Mouse (Mus musculus): ENCODE data around the gene Robo1. TPM values are rescaled to one million over a fixed set of nuclear protein-coding genes. Genes with fewer than 3 reads are reported as not detected.
A peak's percentile ranks its signal among the peaks of the same experiment; 100 is the strongest.

Robo1 gene
- polyA plus RNA-seq, 1 experiment from 2014 or later, result 91.8 TPM

GRCm38 (mm10) chr16:72874934-72875732, 567.0 kb downstream of the Robo1 start:
- H3K27ac ChIP-seq (replicated peaks; ENCODE audit: low read depth, low read length), result peak overlapping the region; percentile 69
- H3K4me3 ChIP-seq (replicated peaks; ENCODE audit: low read depth, low read length), result no peak overlapping the region
- ATAC-seq (ENCODE audit: low FRiP score, low TSS enrichment) (peak; percentile 67), DNase-seq (peak; percentile 76)
- H3K9ac ChIP-seq (replicated peaks; ENCODE audit: low read length), result no peak overlapping the region
- H3K36me3 ChIP-seq (ENCODE audit: control insufficient read depth, insufficient read depth, low read length), result no peaks in the 10 kb centered on the region
- no peak overlapping the region for H3K4me2 ChIP-seq (ENCODE audit: low read length)
- no peaks in the 10 kb centered on the region for H3K9me3 ChIP-seq (ENCODE audit: control insufficient read depth, low read length)
- peaks cover 8% of the 10 kb centered on the region; the same call in 1 of the 2 replicates for H3K4me1 ChIP-seq (ENCODE audit: control insufficient read depth, insufficient read depth, low read length)
- no peaks in the 10 kb centered on the region for H3K27me3 ChIP-seq (ENCODE audit: control insufficient read depth, insufficient read depth, low read length)
- WGBS, result 57% methylated on average over 8 of the region's 8 CpGs

GRCm38 (mm10) chr16:72888108-72888507, 580.0 kb downstream of the Robo1 start:
- Histone ChIP-seq H3K27me3 (ENCODE audit: control insufficient read depth, insufficient read depth, low read length) (no peaks in the 10 kb centered on the region), H3K9me3 (ENCODE audit: control insufficient read depth, low read length) (no peaks in the 10 kb centered on the region)
- peak; percentile 82; the same call in 1 of the 2 replicates for ATAC-seq (ENCODE audit: low FRiP score, low TSS enrichment)

GRCm38 (mm10) chr16:72889401-72889800, 581.3 kb downstream of the Robo1 start:
- ATAC-seq (ENCODE audit: low FRiP score, low TSS enrichment), result no peak
- 58% methylated on average over 9 of the region's 9 CpGs for WGBS
- 0 out of 2 replicates have a peak overlapping the region, but pooled peaks have one; percentile 13 for H3K27ac ChIP-seq (replicated peaks; ENCODE audit: low read depth, low read length)
- no peak overlapping the region for H3K4me2 ChIP-seq (ENCODE audit: low read length)
- no peak overlapping the region for H3K4me3 ChIP-seq (replicated peaks; ENCODE audit: low read depth, low read length)
- H3K27me3 ChIP-seq (ENCODE audit: control insufficient read depth, insufficient read depth, low read length), result no peaks in the 10 kb centered on the region
- H3K9ac ChIP-seq (replicated peaks; ENCODE audit: low read length), result no peak overlapping the region
- H3K36me3 ChIP-seq (ENCODE audit: control insufficient read depth, insufficient read depth, low read length), result no peaks in the 10 kb centered on the region
- peaks cover 23% of the 10 kb centered on the region; the same call in 1 of the 2 replicates for H3K4me1 ChIP-seq (ENCODE audit: control insufficient read depth, insufficient read depth, low read length)
- DNase-seq, result no peak
- no peaks in the 10 kb centered on the region for H3K9me3 ChIP-seq (ENCODE audit: control insufficient read depth, low read length)

More at GRCm38 (mm10) chr16:72888108-72888507, 580.0 kb downstream of the Robo1 start:
- Histone ChIP-seq H3K9ac (replicated peaks; ENCODE audit: low read length) (no peak overlapping the region), H3K4me1 (ENCODE audit: control insufficient read depth, insufficient read depth, low read length) (peaks cover 23% of the 10 kb centered on the region; the same call in 1 of the 2 replicates), H3K4me2 (ENCODE audit: low read length) (peak overlapping the region; percentile 23), H3K36me3 (ENCODE audit: control insufficient read depth, insufficient read depth, low read length) (no peaks in the 10 kb centered on the region), H3K27ac (replicated peaks; ENCODE audit: low read depth, low read length) (no peak overlapping the region), H3K4me3 (replicated peaks; ENCODE audit: low read depth, low read length) (no peak overlapping the region)
- WGBS, result 9% methylated on average over 7 of the region's 7 CpGs
- DNase-seq, result peak; percentile 73

- H3K27me3 ChIP-seq (ENCODE audit: control insufficient read depth, insufficient read depth, low read length), result no peaks in the 10 kb centered on the region
- ATAC-seq (ENCODE audit: low FRiP score, low TSS enrichment) (no peak), DNase-seq (no peak)
- H3K36me3 ChIP-seq (ENCODE audit: control insufficient read depth, insufficient read depth, low read length), result no peaks in the 10 kb centered on the region
- WGBS, result 85% methylated on average over 11 of the region's 11 CpGs
- no peak overlapping the region for H3K4me3 ChIP-seq (replicated peaks; ENCODE audit: low read depth, low read length)
- no peak overlapping the region for H3K4me2 ChIP-seq (ENCODE audit: low read length)
- H3K27ac ChIP-seq (replicated peaks; ENCODE audit: low read depth, low read length), result no peak overlapping the region
- no peaks in the 10 kb centered on the region for H3K4me1 ChIP-seq (ENCODE audit: control insufficient read depth, insufficient read depth, low read length)
- no peaks in the 10 kb centered on the region for H3K9me3 ChIP-seq (ENCODE audit: control insufficient read depth, low read length)
- H3K9ac ChIP-seq (replicated peaks; ENCODE audit: low read length), result no peak overlapping the region
Measured at GRCm38 (mm10) chr16:72897125-72897524, 589.0 kb downstream of the Robo1 start.

- Histone ChIP-seq H3K4me3 (replicated peaks; ENCODE audit: low read depth, low read length) (no peak overlapping the region), H3K27me3 (ENCODE audit: control insufficient read depth, insufficient read depth, low read length) (no peaks in the 10 kb centered on the region), H3K9ac (replicated peaks; ENCODE audit: low read length) (no peak overlapping the region), H3K4me2 (ENCODE audit: low read length) (no peak overlapping the region), H3K4me1 (ENCODE audit: control insufficient read depth, insufficient read depth, low read length) (no peaks in the 10 kb centered on the region), H3K9me3 (ENCODE audit: control insufficient read depth, low read length) (no peaks in the 10 kb centered on the region), H3K27ac (replicated peaks; ENCODE audit: low read depth, low read length) (no peak overlapping the region), H3K36me3 (ENCODE audit: control insufficient read depth, insufficient read depth, low read length) (0 out of 2 replicates have a peak, but pooled peaks cover 4% of the 10 kb centered on the region)
- WGBS, result 89% methylated on average over 2 of the region's 2 CpGs
- ATAC-seq (ENCODE audit: low FRiP score, low TSS enrichment) (no peak), DNase-seq (no peak)
Measured at GRCm38 (mm10) chr16:72908895-72909294, 600.8 kb downstream of the Robo1 start.

GRCm38 (mm10) chr16:72913134-72913533, 605.0 kb downstream of the Robo1 start:
- Histone ChIP-seq H3K4me3 (replicated peaks; ENCODE audit: low read depth, low read length) (no peak overlapping the region), H3K27ac (replicated peaks; ENCODE audit: low read depth, low read length) (no peak overlapping the region), H3K36me3 (ENCODE audit: control insufficient read depth, insufficient read depth, low read length) (no peaks in the 10 kb centered on the region), H3K4me2 (ENCODE audit: low read length) (no peak overlapping the region), H3K9ac (replicated peaks; ENCODE audit: low read length) (no peak overlapping the region), H3K27me3 (ENCODE audit: control insufficient read depth, insufficient read depth, low read length) (no peaks in the 10 kb centered on the region), H3K4me1 (ENCODE audit: control insufficient read depth, insufficient read depth, low read length) (0 out of 2 replicates have a peak, but pooled peaks cover 4% of the 10 kb centered on the region), H3K9me3 (ENCODE audit: control insufficient read depth, low read length) (no peaks in the 10 kb centered on the region)
- ATAC-seq (ENCODE audit: low FRiP score, low TSS enrichment) (no peak), DNase-seq (peak; percentile 66)
- 50% methylated on average over 5 of the region's 5 CpGs for WGBS

GRCm38 (mm10) chr16:72914068-72914630, 606.0 kb downstream of the Robo1 start:
- DNase-seq (peak; percentile 39), ATAC-seq (ENCODE audit: low FRiP score, low TSS enrichment) (peak; percentile 6; the same call in 1 of the 2 replicates)
- no peak overlapping the region for H3K9ac ChIP-seq (replicated peaks; ENCODE audit: low read length)
- no peaks in the 10 kb centered on the region for H3K27me3 ChIP-seq (ENCODE audit: control insufficient read depth, insufficient read depth, low read length)
- no peaks in the 10 kb centered on the region for H3K36me3 ChIP-seq (ENCODE audit: control insufficient read depth, insufficient read depth, low read length)
- H3K4me3 ChIP-seq (replicated peaks; ENCODE audit: low read depth, low read length), result no peak overlapping the region
- H3K27ac ChIP-seq (replicated peaks; ENCODE audit: low read depth, low read length), result no peak overlapping the region
- H3K9me3 ChIP-seq (ENCODE audit: control insufficient read depth, low read length), result no peaks in the 10 kb centered on the region
- WGBS, result 60% methylated on average over 4 of the region's 4 CpGs
- H3K4me1 ChIP-seq (ENCODE audit: control insufficient read depth, insufficient read depth, low read length), result 0 out of 2 replicates have a peak, but pooled peaks cover 4% of the 10 kb centered on the region
- H3K4me2 ChIP-seq (ENCODE audit: low read length), result no peak overlapping the region

- DNase-seq (no peak), ATAC-seq (ENCODE audit: low FRiP score, low TSS enrichment) (no peak)
- H3K27me3 ChIP-seq (ENCODE audit: control insufficient read depth, insufficient read depth, low read length), result no peaks in the 10 kb centered on the region
- no peak overlapping the region for H3K9ac ChIP-seq (replicated peaks; ENCODE audit: low read length)
- no peak overlapping the region for H3K4me2 ChIP-seq (ENCODE audit: low read length)
- no peaks in the 10 kb centered on the region for H3K36me3 ChIP-seq (ENCODE audit: control insufficient read depth, insufficient read depth, low read length)
- H3K9me3 ChIP-seq (ENCODE audit: control insufficient read depth, low read length), result no peaks in the 10 kb centered on the region
- WGBS, result 87% methylated on average over 3 of the region's 3 CpGs
- no peak overlapping the region for H3K27ac ChIP-seq (replicated peaks; ENCODE audit: low read depth, low read length)
- no peak overlapping the region for H3K4me3 ChIP-seq (replicated peaks; ENCODE audit: low read depth, low read length)
- peaks cover 26% of the 10 kb centered on the region for H3K4me1 ChIP-seq (ENCODE audit: control insufficient read depth, insufficient read depth, low read length)
Measured at GRCm38 (mm10) chr16:72920013-72920412, 611.9 kb downstream of the Robo1 start.

Measured in midbrain, embryonic 14.5 days (tissue).